Mouse (Mus musculus) lung, embryonic 14.5 days (tissue): Measurements from ENCODE around the gene Clec2l. TPM values are rescaled to one million over a fixed set of nuclear protein-coding genes. Genes with fewer than 3 reads are reported as not detected.

Experiments used
- ATAC-seq: fragments of 200-750 bp; cut with Nextera tagmentation; 2 replicates; pipeline ENCODE4 v1.8.0; 2017; ENCODE audit warnings: mild to moderate bottlenecking, moderate TSS enrichment, moderate library complexity; ENCODE audit not compliant: insufficient read depth
- DNase-seq: peaks from one replicate; pipeline ENCODE4 v3.0.0-alpha.2; 2015
- H3K27ac ChIP-seq: fragments of 300-500 bp; sonication (generic); 2 replicates; pipeline ENCODE4 v1.5.1; 2014; ENCODE audit warnings: low read depth, mild to moderate bottlenecking, moderate library complexity
- H3K27me3 ChIP-seq: fragments of 300-500 bp; sonication (generic); 2 replicates; pipeline ENCODE4 v1.6.1; 2014; ENCODE audit warnings: low read length, control low read depth; ENCODE audit not compliant: insufficient read depth
- H3K36me3 ChIP-seq: fragments of 300-500 bp; sonication (generic); 2 replicates; pipeline ENCODE4 v1.6.1; 2014; ENCODE audit warnings: control low read depth; ENCODE audit not compliant: insufficient read depth
- H3K4me1 ChIP-seq: fragments of 300-500 bp; sonication (generic); 2 replicates; pipeline ENCODE4 v1.6.1; 2014; ENCODE audit warnings: antibody characterized with exemption, control low read depth; ENCODE audit not compliant: insufficient read depth
- H3K4me2 ChIP-seq: fragments of 300-500 bp; sonication (generic); 2 replicates; pipeline ENCODE4 v1.6.1; 2014; ENCODE audit warnings: mild to moderate bottlenecking
- H3K4me3 ChIP-seq: fragments of 300-500 bp; sonication (generic); 2 replicates; pipeline ENCODE4 v1.5.1; 2014; ENCODE audit warnings: low read depth, low read length
- H3K9ac ChIP-seq: fragments of 300-500 bp; sonication (generic); 2 replicates; pipeline ENCODE4 v1.6.1; 2014
- H3K9me3 ChIP-seq: fragments of 300-500 bp; sonication (generic); 2 replicates; pipeline ENCODE4 v1.6.1; 2016; ENCODE audit warnings: low read depth, low read length, control low read depth
- CTCF ChIP-seq: IDR thresholded peaks from 2 replicates; pipeline ENCODE4 v1.5.1; 2016; ENCODE audit warnings: antibody characterized with exemption, low read depth
- WGBS: fragments of 180-500 bp; shearing (Covaris S2); extraction: QIAGEN DNeasy Blood & Tissue Kit; methylation state at CpG from one replicate; pipeline ENCODE4 v1.1.7; 2014; 5-methylcytosine and 5-hydroxymethylcytosine counted together
- polyA plus RNA-seq: library from polyadenylated mRNA; unstranded; fragments of >200 nt; fragmentation: Nextera tagmentation; extraction: Ambion mirVana; gene quantifications from 2 replicates; pipeline ENCODE4 v1.2.1, GENCODE M21; 2014

The Clec2l gene
- polyA plus RNA-seq, 1 experiment from 2014 or later: 3.1 TPM

DNA sequence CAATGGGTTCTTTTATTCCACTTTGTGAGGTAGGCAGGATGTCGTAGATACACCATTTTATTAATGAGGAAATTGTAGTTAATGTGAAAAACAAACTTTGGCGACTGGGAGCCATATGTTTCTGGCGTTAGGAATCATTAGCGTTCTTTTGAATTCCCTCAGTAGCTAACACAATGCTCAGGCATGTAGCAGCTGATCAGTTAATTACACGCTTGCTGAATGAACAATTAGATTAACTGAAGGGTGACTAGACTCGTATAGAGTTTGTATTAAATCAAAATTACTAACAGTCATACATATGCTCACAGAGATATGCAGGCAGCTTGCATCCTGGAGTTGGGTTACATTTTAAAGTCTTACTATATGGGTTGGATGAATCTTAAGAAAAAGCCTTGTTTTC, 56.4 kb downstream of the Clec2l start:
- no peaks in the 10 kb centered on the region for H3K9me3 ChIP-seq
- no peak for TF ChIP-seq CTCF
- H3K4me2 ChIP-seq: no peak overlapping the region
- H3K4me1 ChIP-seq: no peaks in the 10 kb centered on the region
- 89% methylated on average over 6 of the region's 6 CpGs for WGBS
- no peak overlapping the region for H3K4me3 ChIP-seq
- ATAC-seq (no peak), DNase-seq (no peak)
- no peaks in the 10 kb centered on the region for H3K27me3 ChIP-seq
- H3K36me3 ChIP-seq: peaks cover 71% of the 10 kb centered on the region
- no peak overlapping the region for H3K27ac ChIP-seq
- H3K9ac ChIP-seq: no peak overlapping the region

DNA sequence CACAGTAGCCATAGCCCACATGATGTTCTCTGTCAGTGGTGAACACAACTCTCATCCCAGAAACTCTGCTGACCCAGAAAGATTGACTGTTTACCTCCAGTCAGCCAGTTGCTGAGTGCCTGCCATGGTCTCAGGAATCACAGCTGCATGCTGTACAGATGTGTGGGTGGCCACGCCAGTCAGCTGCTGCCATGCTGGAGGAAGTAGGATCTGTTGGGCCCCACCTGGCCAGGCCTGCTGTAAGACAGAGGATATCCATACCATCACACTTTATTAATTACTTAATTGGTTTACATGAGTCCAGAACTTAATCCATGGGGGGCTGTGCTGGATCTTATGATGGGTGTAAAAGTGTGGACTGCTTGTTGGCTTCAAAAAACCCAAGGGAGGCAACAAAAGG, 58.5 kb downstream of the Clec2l start:
- no peak for TF ChIP-seq CTCF
- DNase-seq: no peak
- H3K27ac ChIP-seq: no peak overlapping the region
- no peak overlapping the region for H3K4me3 ChIP-seq
- WGBS: 71% methylated on average over 1 of the region's 1 CpGs
- H3K9ac ChIP-seq: no peak overlapping the region
- no peak for ATAC-seq
- H3K9me3 ChIP-seq: no peaks in the 10 kb centered on the region
- H3K36me3 ChIP-seq: peaks cover 53% of the 10 kb centered on the region
- no peaks in the 10 kb centered on the region for H3K4me1 ChIP-seq
- no peaks in the 10 kb centered on the region for H3K27me3 ChIP-seq
- H3K4me2 ChIP-seq: no peak overlapping the region

GRCm38 (mm10) chr6:38725515-38725914, 62.6 kb downstream of the Clec2l start:
- H3K4me3 ChIP-seq: no peak overlapping the region
- DNase-seq (no peak), ATAC-seq (no peak)
- no peaks in the 10 kb centered on the region for H3K9me3 ChIP-seq
- H3K4me1 ChIP-seq: no peaks in the 10 kb centered on the region
- H3K27ac ChIP-seq: no peak overlapping the region
- H3K4me2 ChIP-seq: no peak overlapping the region
- H3K36me3 ChIP-seq: peaks cover 38% of the 10 kb centered on the region
- 89% methylated on average over 3 of the region's 3 CpGs for WGBS
- no peaks in the 10 kb centered on the region for H3K27me3 ChIP-seq
- no peak overlapping the region for H3K9ac ChIP-seq
- TF ChIP-seq CTCF: no peak

Other genes with a start within 250 kb of the Clec2l start
- gene Ubn2, start 229.1 kb upstream of the Clec2l start, polyA plus RNA-seq: 16.4 and 17.4 TPM in 2 replicates
- gene Fmc1, start 129.6 kb upstream of the Clec2l start, polyA plus RNA-seq: 102 and 109 TPM in 2 replicates
- gene Luc7l2, start 111.7 kb upstream of the Clec2l start, polyA plus RNA-seq: 47.0 and 47.2 TPM in 2 replicates
- gene Klrg2, start 25.8 kb upstream of the Clec2l start, polyA plus RNA-seq: 0.22 and 0.42 TPM in 2 replicates
- gene Tbxas1, start 212.3 kb downstream of the Clec2l start, polyA plus RNA-seq: 2.7 and 3.4 TPM in 2 replicates
- 18.2 and 20.8 TPM in 2 replicates for gene Hipk2, start 213.1 kb downstream of the Clec2l start, polyA plus RNA-seq